Mouse (Mus musculus): ENCODE measurements around the gene Bcor. TPM values are rescaled to one million over a fixed set of nuclear protein-coding genes. Genes with fewer than 3 reads are reported as not detected.

The Bcor gene
- total RNA-seq, 2 experiments from 2014 or later = 10.1 to 13.7 TPM

GRCm38 (mm10) chrX:12086674-12087510, 73.3 kb downstream of the Bcor start:
- DNase-seq = peak; percentile 39

- no peak for DNase-seq
Measured at GRCm38 (mm10) chrX:12085949-12086348, 74.2 kb downstream of the Bcor start.

- DNase-seq = no peak
Measured at GRCm38 (mm10) chrX:12085290-12085689, 74.9 kb downstream of the Bcor start.

DNA sequence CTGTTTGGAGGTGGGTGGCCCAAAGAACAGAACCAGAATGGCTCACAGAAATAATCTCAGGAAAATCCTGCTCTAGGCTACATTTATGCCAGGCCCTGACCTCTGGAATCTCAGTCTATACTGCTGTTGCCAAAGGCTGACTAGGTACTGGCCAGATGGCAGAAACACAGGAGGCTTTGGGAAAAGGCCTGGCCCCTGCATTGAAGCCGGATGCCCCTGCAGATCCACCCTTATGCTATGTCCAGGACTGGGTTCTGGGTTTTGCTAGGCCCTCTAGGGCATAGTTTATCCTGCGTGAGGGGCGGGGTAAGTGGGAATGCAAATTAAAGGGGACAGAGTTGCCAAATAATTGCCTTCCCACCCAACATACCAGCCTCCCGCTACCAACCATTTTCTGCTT, 75.5 kb downstream of the Bcor start:
- no peak for DNase-seq

GRCm38 (mm10) chrX:12083631-12084030, 76.5 kb downstream of the Bcor start:
- no peak for DNase-seq

GRCm38 (mm10) chrX:12082736-12083135, 77.4 kb downstream of the Bcor start:
- DNase-seq = no peak

- DNase-seq = no peak
Measured at GRCm38 (mm10) chrX:12082184-12082583, 78.0 kb downstream of the Bcor start.

GRCm38 (mm10) chrX:12081741-12082155, 78.4 kb downstream of the Bcor start:
- no peak for DNase-seq

- peak; percentile 30 for DNase-seq
Measured at GRCm38 (mm10) chrX:12080904-12081740, 79.0 kb downstream of the Bcor start.

DNA sequence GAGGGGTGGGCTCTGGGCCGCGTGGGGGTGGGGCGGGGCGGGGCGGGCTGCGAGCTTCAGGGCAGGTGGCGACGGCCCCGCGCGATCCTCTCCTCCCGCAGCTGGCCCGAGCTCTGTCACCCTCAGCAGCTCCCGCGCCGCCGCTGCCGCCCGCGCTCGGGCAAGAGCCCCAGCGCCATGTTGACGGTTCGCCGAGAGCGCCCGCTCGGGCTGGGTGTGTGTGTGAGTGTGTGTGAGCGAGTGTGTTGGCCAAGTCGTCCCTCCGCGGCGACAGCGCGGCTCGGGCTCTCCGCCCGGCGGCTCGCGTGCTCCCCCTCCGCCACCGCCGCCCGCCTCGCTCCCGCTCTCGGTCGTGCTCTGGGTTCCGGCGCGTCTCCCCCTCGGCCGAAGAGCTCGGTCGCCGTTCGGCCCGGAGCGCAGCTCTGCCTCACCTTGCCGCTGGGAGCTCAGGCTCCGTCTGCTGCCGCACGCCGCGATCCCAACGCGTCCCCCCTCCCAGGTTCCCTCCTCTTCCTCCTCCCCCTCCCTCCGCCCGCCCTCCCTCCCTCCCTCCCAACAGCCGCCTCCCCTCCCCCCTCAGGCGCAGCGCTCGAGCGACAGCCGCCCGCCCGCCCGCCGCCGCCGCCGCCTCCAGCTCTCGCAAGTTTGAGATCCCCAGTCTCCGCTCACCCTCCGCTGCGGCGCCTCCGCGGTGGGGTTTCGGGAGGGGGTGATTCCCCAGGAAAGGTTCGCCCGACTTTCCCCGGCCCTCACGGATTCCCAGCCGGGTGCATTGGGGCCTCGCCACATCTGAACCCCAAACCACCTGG, 79.9 kb downstream of the Bcor start:
- peak; percentile 58 for DNase-seq

GRCm38 (mm10) chrX:12079309-12080094, 80.7 kb downstream of the Bcor start:
- peak; percentile 34 for DNase-seq

DNA sequence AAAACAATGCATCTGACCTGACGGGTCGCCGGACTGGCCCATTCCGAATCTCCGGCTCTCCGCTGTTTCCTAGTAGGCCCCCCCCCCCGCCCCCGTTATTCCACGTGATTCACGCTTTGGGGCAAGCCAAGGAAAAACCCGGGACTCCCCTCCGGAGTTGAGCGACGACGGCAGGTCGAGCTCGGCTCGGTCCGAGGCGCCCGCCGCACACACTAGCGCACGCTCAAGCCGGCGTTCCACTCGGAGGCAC, 81.2 kb downstream of the Bcor start:
- DNase-seq = no peak

- DNase-seq = no peak
Measured at GRCm38 (mm10) chrX:12078195-12079058, 81.7 kb downstream of the Bcor start.

DNA sequence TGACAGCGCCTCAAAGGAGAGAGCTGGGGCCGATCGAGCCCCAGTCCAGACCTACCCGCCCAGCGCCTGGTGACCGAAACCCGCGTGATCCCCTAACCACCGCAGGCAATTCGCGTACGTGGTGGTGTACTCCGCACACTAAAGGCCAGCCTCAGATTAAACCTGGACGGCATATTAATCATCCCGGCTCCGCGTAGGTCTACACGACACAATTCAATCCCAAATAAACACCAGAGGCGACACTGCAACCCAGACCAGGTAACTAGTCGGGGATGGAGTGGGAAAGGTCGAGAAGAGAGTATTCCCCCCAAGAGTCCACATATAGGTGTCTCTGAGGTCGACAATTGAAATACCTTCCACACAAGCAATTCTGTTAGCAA, 82.6 kb downstream of the Bcor start:
- DNase-seq = no peak

DNA sequence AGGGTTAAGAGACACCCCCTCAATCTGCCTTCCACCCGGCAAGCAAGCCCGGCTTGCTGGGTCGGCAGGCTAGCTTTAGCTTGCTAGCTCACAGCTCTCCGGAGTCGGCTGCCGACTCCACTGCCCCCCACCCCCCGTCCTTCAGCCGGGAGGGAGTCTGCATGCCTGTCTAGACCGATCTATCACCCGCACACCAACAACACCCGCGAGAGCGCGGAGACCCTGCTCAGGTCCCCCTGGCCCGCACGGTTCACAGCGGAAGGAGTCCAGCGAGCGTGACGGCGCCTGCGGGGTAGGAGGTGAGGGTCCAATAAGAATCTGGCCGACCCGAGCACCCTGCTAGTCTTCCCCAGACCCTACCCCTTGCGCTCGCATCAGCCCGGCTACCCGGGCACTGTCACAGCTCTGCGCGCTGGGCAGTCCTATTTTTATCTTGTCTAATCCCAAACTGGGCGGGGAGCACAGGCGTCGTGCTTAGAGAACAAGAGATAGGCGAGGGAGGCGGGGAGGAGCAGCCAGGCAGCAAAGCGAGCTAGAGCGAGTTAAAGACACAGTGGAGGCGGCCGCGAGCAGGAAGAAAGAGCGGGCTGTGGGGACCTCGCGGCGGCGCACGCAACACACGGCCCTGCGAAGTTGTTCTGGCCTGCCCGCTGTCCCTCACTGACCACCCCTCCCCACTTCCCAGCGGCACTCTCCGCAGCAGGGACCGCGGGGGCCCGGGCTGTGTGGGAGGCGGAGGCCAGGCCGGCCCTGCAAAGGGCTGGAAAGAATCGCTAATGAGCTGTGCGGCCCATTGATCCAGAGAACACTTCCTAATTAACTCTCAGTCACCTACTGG, 83.2 kb downstream of the Bcor start:
- peak; percentile 57 for DNase-seq

- no peak for DNase-seq
Measured at GRCm38 (mm10) chrX:12072721-12073120, 87.4 kb downstream of the Bcor start.

DNA sequence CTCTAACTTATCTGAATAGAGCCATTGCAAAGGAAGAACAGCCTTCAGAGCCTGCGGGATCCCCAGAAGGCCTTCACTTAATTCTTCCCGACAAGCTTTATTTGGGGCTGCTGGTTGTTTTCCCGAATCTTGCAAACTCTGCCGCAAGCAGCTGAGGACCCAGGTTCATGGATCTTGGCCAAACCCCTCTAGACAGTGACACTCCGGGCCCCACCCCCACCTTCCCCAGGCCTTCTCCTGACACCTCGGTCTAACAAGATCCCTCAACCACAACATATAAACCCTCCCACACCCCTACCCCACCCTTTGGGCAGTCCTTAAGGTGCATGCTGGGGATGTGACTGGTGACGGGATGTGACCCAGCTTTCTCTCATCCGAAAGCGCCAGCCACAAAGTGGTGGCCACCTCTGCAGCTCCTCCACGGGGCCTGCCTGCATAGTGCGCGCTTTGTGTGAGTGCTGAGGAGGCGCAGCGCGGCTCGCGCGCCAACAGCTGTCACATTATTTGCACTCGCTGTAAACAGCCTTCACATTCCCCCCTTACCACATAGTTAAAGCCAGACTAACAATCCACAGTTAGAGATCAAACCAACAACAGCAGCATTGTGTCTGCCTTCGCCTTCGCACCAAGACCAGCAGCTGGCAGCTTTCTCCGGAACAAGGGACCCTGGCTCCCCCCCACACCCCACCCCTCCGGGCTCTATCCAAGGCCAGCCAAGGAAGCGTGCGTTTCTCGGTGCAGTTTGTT, 91.0 kb downstream of the Bcor start:
- DNase-seq = no peak

DNA sequence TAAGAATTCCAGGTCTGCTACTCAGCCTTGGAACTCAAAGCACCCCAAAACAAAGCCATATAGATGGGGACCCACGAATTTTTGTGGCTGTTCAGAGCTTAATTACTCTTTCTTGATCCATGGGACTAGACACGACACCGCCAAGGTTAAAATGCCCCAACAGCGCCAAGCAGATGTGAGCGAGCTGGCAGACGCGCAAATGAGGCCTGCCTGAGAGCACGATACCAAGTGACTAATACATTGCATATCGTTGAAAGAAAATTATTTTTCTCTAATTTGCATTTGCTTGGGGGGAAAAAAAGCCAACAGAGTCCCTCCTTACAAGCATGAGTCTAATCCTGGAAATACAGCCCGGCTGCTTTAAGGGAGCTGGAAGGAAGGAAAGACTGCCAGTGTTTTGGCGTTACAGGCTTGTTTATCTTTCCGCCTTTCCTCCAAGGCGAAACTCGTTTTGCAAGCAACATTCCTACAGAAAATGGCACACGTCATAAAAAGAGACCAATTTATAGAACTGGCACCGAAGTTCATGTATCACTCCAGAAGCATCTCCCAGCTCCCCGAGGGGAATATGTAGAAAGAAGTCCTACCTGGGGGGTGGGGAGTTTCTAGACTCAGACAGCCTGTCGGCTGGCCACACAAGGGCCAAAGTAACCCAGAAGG, 92.2 kb downstream of the Bcor start:
- no peak for DNase-seq

GRCm38 (mm10) chrX:12067031-12067430, 93.1 kb downstream of the Bcor start:
- no peak for DNase-seq

Measured in gastrocnemius, postnatal 25 days (tissue).